Mouse (Mus musculus) retina, adult 2 months (tissue): ENCODE measurements around the gene Nt5c.
"Not testable (repeated sequence)": the region's sequence is repeated elsewhere in the genome, so short reads cannot be mapped to it uniquely, and the experiment has no call there.

Experiments
- DNase-seq: peaks from one replicate; pipeline ENCODE4 v3.0.0-alpha.2; 2012; ENCODE audit warnings: low read depth, low spot score

Gene Nt5c

GRCm38 (mm10) chr11:115491356-115492083 lies at the start of gene Nt5c:
Gene Nt5c, minus strand, starts transcription at chr11:115491862.
- peak; percentile 38 for DNase-seq

DNA sequence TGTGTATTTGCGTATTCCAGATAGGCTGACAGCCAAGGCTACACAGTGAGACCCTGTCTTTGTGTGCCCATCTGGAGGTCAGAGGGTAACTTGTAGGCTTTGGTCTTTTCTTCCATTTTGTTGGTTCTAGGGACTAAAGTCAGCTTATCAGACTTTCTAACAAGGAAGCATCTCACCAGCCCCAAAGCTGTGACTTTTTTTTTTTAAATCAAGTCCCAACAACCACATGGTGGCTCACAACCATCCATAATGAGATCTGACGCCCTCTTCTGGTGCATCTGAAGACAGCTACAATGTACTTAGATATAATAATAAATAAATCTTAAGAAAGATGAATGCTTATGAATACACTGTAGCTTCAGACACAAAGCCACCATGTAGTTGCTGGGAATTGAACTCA lies 46.4 kb upstream of the Nt5c start:
- no peak for DNase-seq

GRCm38 (mm10) chr11:115536856-115537568 lies 45.4 kb upstream of the Nt5c start:
- no peak for DNase-seq

GRCm38 (mm10) chr11:115536038-115536681 lies 44.5 kb upstream of the Nt5c start, which contains the start of gene Sumo2:
Gene Sumo2, minus strand, starts transcription at chr11:115536276.
- DNase-seq = peak; percentile 95

DNA sequence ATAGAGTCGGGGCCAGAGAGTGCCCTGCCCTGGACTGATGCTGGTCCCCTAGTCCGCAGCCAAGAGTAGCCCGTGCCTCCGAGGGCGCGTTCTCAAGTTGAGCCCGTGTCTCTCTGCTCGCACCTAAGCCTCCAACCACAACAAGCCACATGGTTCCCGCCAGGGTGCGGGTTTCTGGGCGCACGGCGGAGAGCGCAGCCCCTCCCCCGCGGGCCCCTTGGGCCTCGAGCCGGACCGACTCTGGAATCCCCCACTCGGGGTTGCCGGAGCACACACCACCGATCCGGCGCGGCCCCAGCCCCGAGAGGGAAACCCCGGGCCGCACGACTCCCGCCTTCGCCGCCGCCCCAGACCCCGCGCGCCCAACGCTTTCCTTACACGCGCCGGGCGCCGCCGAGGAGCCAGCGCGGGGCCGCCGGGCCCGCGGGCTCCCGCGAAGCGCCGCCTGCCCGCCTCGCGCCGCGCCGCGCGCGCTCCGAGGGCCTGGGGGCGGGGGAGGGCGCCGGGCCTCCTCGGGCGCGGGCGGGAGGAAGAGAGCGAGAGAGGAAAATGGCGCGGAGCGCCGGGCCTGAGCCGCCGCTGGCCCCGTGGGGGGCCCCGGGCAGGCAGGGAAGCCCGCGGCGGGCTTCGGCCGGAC lies 43.9 kb upstream of the Nt5c start:
- DNase-seq = peak; percentile 50

GRCm38 (mm10) chr11:115534759-115535371 lies 43.2 kb upstream of the Nt5c start:
- DNase-seq = no peak

DNA sequence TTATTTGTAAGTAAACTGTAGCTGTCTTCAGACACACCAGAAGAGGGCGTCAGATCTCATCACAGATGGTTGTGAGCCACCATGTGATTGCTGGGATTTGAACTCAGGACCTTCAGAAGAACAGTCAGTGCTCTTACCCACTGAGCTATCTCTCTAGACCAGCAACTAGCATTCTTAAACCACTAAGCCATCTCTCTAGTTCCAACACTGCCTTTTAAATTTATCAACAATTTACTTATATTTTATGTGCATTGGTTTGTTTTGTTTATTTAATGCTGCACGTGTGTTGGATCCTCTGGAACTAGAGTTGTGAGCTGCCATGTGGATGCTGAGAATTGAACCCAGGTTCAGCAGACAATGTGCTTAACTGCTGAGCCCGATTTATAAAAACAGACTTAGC lies 34.8 kb upstream of the Nt5c start:
- DNase-seq = not testable (repeated sequence)

DNA sequence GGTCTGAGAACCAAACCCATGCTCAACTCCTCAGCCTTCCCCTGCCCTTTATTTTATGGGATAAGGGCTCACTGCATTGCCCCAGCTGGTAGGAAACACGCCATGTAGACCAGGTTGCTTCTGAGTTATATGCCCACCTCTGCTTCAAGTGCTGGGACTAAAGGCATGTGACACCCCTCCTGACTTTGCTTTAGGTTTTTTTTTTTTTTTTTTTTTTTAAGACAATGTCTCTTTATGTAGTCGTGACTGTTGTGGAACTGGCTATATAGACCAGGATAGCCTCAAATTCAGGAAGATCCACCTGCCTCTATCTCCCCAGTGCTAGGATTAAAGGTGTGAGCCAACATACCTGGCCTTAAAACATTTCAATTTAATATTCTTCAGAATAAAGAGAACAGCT lies 31.0 kb upstream of the Nt5c start:
- no peak for DNase-seq

GRCm38 (mm10) chr11:115522238-115522637 lies 30.6 kb upstream of the Nt5c start:
- no peak for DNase-seq

GRCm38 (mm10) chr11:115521080-115521479 lies 29.4 kb upstream of the Nt5c start:
- no peak for DNase-seq

DNA sequence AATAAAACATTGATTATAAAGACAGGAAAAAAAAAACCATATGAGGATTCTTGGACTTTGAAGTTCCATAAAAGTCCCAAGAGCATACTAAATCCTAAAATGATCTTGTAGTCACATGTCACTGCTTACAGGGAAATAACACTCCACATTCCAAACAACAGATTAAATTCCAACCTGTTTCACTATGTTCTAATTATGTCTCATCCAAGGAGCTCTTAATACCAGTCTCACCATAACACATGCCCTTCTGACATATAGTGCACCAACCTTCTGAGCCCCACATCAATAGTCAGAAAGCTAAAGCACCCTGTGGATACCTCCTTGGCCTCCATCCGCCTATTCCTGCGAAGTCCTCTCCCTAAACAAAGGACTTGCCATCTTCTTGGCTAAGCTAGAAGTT lies 28.6 kb upstream of the Nt5c start:
- no peak for DNase-seq

- no peak for DNase-seq
Measured at GRCm38 (mm10) chr11:115519581-115519980, 27.9 kb upstream of the Nt5c start.

DNA sequence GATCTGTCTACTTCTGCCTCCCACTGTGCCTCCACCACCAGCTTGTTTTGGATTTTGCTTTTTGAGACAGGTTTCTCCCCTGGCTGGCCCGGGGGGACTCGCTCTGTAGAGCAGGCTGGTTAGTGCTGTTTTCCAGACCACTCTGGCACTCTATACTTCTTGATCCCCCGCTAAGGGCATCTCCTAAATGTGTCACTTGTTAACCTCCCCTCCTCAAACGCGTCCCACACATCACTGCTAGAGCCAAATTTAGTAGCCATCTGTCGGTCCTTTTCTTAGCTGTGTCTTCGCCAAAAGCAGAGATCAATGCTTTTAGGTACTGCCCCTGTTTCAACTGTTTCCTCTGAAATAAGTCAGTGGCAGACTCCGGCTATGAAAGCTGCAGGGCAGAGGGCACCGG lies 27.0 kb upstream of the Nt5c start:
- no peak for DNase-seq

GRCm38 (mm10) chr11:115516942-115517341 lies 25.3 kb upstream of the Nt5c start:
- no peak for DNase-seq

DNA sequence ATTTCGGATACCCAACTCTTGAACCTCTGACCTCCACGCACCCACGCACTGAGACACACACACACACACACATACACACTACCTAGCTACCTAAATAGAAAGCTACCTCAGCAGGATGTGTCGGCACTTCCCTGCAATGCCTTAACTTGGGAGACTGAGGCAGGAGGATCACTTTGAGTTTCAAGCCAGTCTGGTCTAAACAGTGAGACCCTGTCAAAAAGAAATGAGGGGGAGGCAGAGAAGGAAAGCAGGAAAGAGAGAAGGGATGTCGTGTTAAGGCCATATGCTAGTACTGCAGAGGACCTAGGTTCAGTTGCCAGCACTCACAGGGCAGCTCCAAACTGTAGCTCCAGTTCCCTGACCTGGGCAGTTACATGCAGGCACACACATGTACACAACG lies 23.4 kb upstream of the Nt5c start:
- no peak for DNase-seq

GRCm38 (mm10) chr11:115514238-115514663 lies 22.6 kb upstream of the Nt5c start, which contains the start of gene Jpt1:
Gene Jpt1, minus strand, starts transcription at chr11:115514387.
- DNase-seq = peak; percentile 96

- DNase-seq = no peak
Measured at GRCm38 (mm10) chr11:115513271-115514237, 21.9 kb upstream of the Nt5c start.

DNA sequence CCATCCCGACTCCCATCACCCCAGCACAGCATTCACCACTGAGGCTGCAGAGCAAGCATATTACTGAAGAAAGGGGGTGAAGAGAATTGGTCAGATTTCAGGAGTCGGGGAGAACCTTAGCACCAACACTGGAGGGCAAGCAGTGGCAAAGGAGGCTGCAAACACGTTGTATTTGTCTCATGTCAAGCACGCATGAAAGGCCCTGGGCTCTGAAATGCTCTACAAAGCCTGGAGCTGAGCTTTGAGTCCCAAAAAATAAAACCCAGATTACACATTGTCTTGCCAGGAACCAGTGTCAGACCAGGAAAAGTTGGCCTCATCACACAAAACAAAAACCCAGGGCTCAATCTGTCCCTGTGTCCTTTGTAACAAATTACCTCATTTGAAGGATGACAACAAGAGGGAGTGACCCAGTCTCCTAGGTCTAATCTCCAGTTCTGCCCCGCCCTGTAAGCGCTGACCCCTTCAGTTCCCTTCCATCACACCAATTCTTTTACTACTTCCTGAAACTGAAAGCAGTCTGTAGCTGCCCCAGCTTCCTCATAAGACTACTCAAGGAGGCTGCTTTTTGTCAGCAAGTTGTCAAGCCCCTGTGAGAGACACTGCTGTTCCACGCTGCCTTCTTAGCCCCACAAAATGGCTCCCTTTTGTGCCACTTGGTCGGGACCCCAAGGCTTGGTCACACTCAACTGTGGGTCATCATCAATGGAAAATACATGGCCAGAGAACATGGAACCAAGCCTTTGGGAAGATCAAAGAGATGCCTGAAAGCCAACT lies 20.9 kb upstream of the Nt5c start:
- DNase-seq = no peak

DNA sequence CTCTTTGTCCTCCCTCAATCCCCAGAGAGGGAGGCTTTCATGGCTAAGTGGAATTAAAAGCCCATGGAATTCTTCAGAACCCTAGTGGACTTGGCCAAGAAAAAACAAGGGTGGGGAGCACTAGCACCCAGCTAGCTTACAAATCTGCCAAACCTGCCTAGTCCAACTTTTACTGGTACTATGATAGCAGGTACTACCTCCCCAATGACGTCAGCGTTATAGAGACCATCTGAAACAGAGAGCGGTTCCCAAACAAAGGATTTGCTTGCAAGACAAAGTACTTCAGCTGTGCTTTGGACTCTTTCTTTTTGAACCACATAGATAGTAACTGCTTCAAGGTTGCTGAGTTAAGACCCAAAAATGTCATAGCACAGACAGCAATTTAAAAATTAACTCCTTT lies 20.3 kb upstream of the Nt5c start:
- DNase-seq = no peak

DNA sequence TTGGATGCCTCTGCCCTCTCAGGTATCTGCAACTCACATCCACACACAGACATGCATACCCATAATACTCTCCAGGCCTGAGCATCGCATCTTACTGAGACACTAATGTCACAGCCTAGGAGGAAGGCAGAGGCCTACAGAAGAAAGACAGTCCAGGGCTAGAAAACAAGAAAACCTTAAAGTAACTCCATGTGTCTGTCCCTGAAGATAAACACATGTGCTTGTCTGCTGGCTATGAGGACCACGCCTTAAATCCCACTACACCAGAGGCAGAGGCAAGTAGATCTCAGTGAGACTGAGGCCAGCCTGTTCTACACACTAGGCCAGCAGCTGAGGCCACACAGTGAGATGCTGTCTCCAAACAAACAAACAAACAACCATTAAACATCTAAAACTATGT lies 19.5 kb upstream of the Nt5c start:
- no peak for DNase-seq
